Mouse (Mus musculus) ES-Bruce4 (cell line): ENCODE results near the gene Ccnf. TPM values are rescaled to one million over a fixed set of nuclear protein-coding genes. Genes with fewer than 3 reads are reported as not detected.

Experiments
- H3K27ac ChIP-seq: 2 replicates; pipeline ENCODE4 v1.5.1; 2012; ENCODE audit warnings: low read length, inconsistent platforms; ENCODE audit not compliant: insufficient read depth
- H3K27me3 ChIP-seq: 2 replicates; pipeline ENCODE4 v1.6.1; 2012; ENCODE audit warnings: mild to moderate bottlenecking, low read length, inconsistent platforms; ENCODE audit not compliant: control insufficient read depth, poor library complexity, insufficient read depth, severe bottlenecking
- H3K36me3 ChIP-seq: 2 replicates; pipeline ENCODE4 v1.6.1; 2012; ENCODE audit warnings: inconsistent platforms, mild to moderate bottlenecking, low read length, moderate library complexity; ENCODE audit not compliant: control insufficient read depth, poor library complexity, insufficient read depth, severe bottlenecking
- H3K4me1 ChIP-seq: one replicate; pipeline ENCODE4 v1.8.1; 2011; ENCODE audit warnings: low read length; ENCODE audit not compliant: control insufficient read depth, insufficient read depth
- H3K4me3 ChIP-seq: 2 replicates; pipeline ENCODE4 v1.5.1; 2011; ENCODE audit warnings: low read depth, mild to moderate bottlenecking, low read length
- H3K9ac ChIP-seq: 2 replicates; pipeline ENCODE4 v1.6.1; 2012; ENCODE audit warnings: low read depth, mild to moderate bottlenecking, inconsistent platforms; ENCODE audit not compliant: poor library complexity, severe bottlenecking
- H3K9me3 ChIP-seq: replicated peaks from 2 replicates; pipeline ENCODE4 v1.6.1; 2012; ENCODE audit warnings: mild to moderate bottlenecking, low read length, inconsistent platforms; ENCODE audit not compliant: control insufficient read depth, poor library complexity, insufficient read depth, severe bottlenecking
- CTCF ChIP-seq: IDR thresholded peaks from one replicate; pipeline ENCODE4 v1.8.1; 2011; ENCODE audit warnings: low read depth, low read length
- EP300 ChIP-seq: IDR thresholded peaks from 2 replicates; pipeline ENCODE4 v1.6.1; 2011; ENCODE audit warnings: low read depth, low read length; ENCODE audit not compliant: insufficient read depth
- POLR2A ChIP-seq: IDR thresholded peaks from one replicate; pipeline ENCODE4 v1.8.1; 2011; ENCODE audit warnings: low read length; ENCODE audit not compliant: insufficient read depth
- polyA plus RNA-seq: library from polyadenylated mRNA; stranded (reverse); fragments of >200 nt; gene quantifications from 2 replicates; pipeline ENCODE4 v1.2.4, GENCODE M21; 2011; ENCODE audit warnings: low read depth; ENCODE audit not compliant: missing spikeins, insufficient read depth, insufficient read length

The Ccnf gene
- polyA plus RNA-seq, 1 experiment, result 133 TPM

GRCm38 (mm10) chr17:24204846-24205245, 46.4 kb downstream of the Ccnf start:
- Histone ChIP-seq H3K9me3 (no peaks in the 10 kb centered on the region), H3K27ac (no peak overlapping the region), H3K4me3 (peak overlapping the region; percentile 75), H3K27me3 (no peaks in the 10 kb centered on the region), H3K4me1 (peaks cover 4% of the 10 kb centered on the region), H3K36me3 (no peaks in the 10 kb centered on the region), H3K9ac (peak overlapping the region; percentile 77)
- TF ChIP-seq EP300, result no peak
- no peak for TF ChIP-seq POLR2A
- no peak for TF ChIP-seq CTCF

DNA sequence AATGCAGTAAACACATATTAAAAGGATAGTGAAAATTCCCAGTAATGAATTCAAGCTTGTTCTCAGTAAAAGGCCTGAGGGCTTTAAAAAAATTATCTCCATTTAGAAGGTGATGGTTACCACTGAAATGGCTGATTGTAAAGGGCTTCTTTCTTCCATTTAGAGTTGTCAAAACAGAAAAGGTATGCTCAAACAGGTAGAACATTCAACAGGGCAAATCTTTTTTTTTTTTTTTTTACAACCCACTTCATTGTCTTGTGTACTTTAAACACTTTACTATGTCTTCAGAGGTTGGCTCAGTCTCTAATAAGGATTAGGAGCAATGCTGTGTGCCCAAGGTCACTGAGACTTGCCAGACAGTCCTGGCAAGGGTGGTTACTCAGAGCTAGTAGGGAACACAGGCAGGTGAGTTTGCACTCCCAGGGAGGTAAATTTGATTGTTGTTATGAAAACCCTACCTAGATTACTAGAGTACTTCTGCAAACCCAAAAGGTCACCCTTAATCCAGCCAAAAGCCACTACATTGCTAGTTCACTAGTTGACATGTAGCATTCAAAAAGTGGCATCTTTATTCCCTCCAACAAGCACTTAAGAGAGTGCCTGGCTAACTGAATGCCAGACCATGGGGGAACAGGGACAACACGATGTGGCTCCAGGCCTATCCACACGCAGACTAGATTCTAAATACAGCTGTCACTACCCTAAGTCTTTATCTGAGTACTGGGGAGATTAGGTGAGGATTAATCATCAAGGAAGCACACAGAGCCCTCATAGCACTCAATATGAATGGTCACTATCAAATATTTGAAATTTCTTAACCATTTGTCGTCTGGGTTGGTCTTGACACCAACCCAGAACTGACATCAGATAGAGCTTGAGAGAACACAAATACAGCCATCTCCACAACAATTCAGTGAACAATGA, 47.4 kb downstream of the Ccnf start:
- peaks cover 10% of the 10 kb centered on the region for H3K4me1 ChIP-seq
- no peak overlapping the region for H3K9ac ChIP-seq
- H3K27me3 ChIP-seq, result no peaks in the 10 kb centered on the region
- H3K9me3 ChIP-seq, result no peaks in the 10 kb centered on the region
- H3K27ac ChIP-seq, result peak overlapping the region; percentile 79
- H3K4me3 ChIP-seq, result no peak overlapping the region
- no peaks in the 10 kb centered on the region for H3K36me3 ChIP-seq
- TF ChIP-seq EP300 (no peak), CTCF (no peak), POLR2A (no peak)

GRCm38 (mm10) chr17:24203068-24203467, 48.2 kb downstream of the Ccnf start:
- H3K27me3 ChIP-seq, result no peaks in the 10 kb centered on the region
- 0 out of 2 replicates have a peak overlapping the region, but pooled peaks have one; percentile 2 for H3K4me3 ChIP-seq
- no peaks in the 10 kb centered on the region for H3K9me3 ChIP-seq
- H3K4me1 ChIP-seq, result peaks cover 12% of the 10 kb centered on the region
- no peak overlapping the region for H3K9ac ChIP-seq
- peak overlapping the region; percentile 79 for H3K27ac ChIP-seq
- TF ChIP-seq EP300 (peak; percentile 85), POLR2A (no peak)
- no peaks in the 10 kb centered on the region for H3K36me3 ChIP-seq

- H3K4me3 ChIP-seq, result no peak overlapping the region
- TF ChIP-seq POLR2A (no peak), CTCF (no peak), EP300 (no peak)
- peaks cover 19% of the 10 kb centered on the region for H3K4me1 ChIP-seq
- no peaks in the 10 kb centered on the region for H3K9me3 ChIP-seq
- no peak overlapping the region for H3K9ac ChIP-seq
- no peaks in the 10 kb centered on the region for H3K27me3 ChIP-seq
- no peak overlapping the region for H3K27ac ChIP-seq
- H3K36me3 ChIP-seq, result no peaks in the 10 kb centered on the region
These were observed 50.2 kb downstream of the Ccnf start for GRCm38 (mm10) chr17:24201092-24201491.

DNA sequence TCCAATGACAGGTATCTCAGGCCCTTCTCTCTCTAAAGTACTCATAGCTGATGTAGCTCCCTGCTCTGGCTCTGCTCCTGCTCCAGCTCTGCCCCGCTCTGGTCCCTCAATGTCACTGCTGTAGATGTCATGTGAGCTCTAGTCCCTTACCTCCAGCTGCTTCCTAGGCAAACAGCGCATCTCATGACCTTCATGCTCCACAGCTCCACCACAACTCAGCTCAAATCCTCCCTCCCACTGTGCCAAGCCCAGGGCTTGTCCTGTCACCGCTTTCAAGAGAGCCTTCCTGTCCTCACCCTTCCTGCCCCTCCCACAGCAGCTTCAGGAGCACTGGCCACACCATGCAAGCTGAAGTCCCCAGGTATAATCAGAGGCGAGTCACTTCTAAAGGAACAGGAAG, 51.5 kb downstream of the Ccnf start:
- Histone ChIP-seq H3K9ac (no peak overlapping the region), H3K27ac (no peak overlapping the region), H3K4me3 (no peak overlapping the region), H3K36me3 (no peaks in the 10 kb centered on the region), H3K27me3 (no peaks in the 10 kb centered on the region), H3K4me1 (peaks cover 19% of the 10 kb centered on the region), H3K9me3 (no peaks in the 10 kb centered on the region)
- peak; percentile 84 for TF ChIP-seq EP300
- no peak for TF ChIP-seq CTCF

DNA sequence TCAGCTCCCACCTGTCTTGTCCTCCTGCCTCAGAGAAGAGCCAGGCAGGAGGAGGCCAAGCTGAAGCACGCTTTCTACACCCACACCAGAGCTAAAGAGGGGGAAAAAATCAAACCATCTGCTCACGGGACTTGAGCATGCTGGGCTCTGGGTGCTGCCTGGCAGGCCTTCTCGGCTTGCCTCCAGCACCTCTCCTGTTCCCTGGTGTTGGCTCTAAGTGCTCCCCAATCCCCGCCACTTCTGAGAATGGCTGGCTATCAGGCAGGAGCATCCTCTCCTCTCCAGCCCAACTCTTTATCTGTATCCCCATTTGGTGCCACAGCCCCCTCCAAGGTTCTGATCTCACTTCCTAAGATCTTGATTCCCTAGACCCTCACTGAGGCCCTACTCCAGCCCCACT, 52.0 kb downstream of the Ccnf start:
- H3K9me3 ChIP-seq, result no peaks in the 10 kb centered on the region
- H3K4me1 ChIP-seq, result peaks cover 19% of the 10 kb centered on the region
- H3K4me3 ChIP-seq, result no peak overlapping the region
- H3K36me3 ChIP-seq, result no peaks in the 10 kb centered on the region
- H3K27ac ChIP-seq, result no peak overlapping the region
- no peak overlapping the region for H3K9ac ChIP-seq
- no peak for TF ChIP-seq EP300
- TF ChIP-seq POLR2A, result no peak
- no peak for TF ChIP-seq CTCF
- H3K27me3 ChIP-seq, result no peaks in the 10 kb centered on the region
